Mouse (Mus musculus): ENCODE data around the gene Sema3e.

The Sema3e gene

GRCm38 (mm10) chr5:14025205-14026124 lies at the start of gene Sema3e:
TSS of gene Sema3e (plus strand) at chr5:14025276.
- DNase-seq (ENCODE audit: low read depth, low spot score), result peak; percentile 69

- DNase-seq (ENCODE audit: low read depth, low spot score), result no peak
These were observed 47.5 kb upstream of the Sema3e start for GRCm38 (mm10) chr5:13977576-13977975.

- no peak for DNase-seq (ENCODE audit: low read depth, low spot score)
These were observed 45.9 kb upstream of the Sema3e start for GRCm38 (mm10) chr5:13979156-13979555.

GRCm38 (mm10) chr5:13982417-13983054 lies 42.5 kb upstream of the Sema3e start:
- peak; percentile 25 for DNase-seq (ENCODE audit: low read depth, low spot score)

- no peak for DNase-seq (ENCODE audit: low read depth, low spot score)
These were observed 41.5 kb upstream of the Sema3e start for GRCm38 (mm10) chr5:13983608-13984007.

GRCm38 (mm10) chr5:13985669-13986068 lies 39.4 kb upstream of the Sema3e start:
- DNase-seq (ENCODE audit: low read depth, low spot score), result no peak

GRCm38 (mm10) chr5:13987123-13987522 lies 38.0 kb upstream of the Sema3e start:
- DNase-seq (ENCODE audit: low read depth, low spot score), result no peak

- DNase-seq (ENCODE audit: low read depth, low spot score), result no peak
These were observed 37.1 kb upstream of the Sema3e start for GRCm38 (mm10) chr5:13988023-13988422.

GRCm38 (mm10) chr5:13992734-13993396 lies 32.2 kb upstream of the Sema3e start:
- no peak for DNase-seq (ENCODE audit: low read depth, low spot score)

- no peak for DNase-seq (ENCODE audit: low read depth, low spot score)
These were observed 3.3 kb downstream of the Sema3e start for GRCm38 (mm10) chr5:14028341-14028740.

- no peak for DNase-seq (ENCODE audit: low read depth, low spot score)
These were observed 5.7 kb downstream of the Sema3e start for GRCm38 (mm10) chr5:14030796-14031195.

GRCm38 (mm10) chr5:14032056-14032455 lies 7.0 kb downstream of the Sema3e start:
- DNase-seq (ENCODE audit: low read depth, low spot score), result no peak

- DNase-seq (ENCODE audit: low read depth, low spot score), result no peak
These were observed 8.2 kb downstream of the Sema3e start for GRCm38 (mm10) chr5:14033302-14033701.

GRCm38 (mm10) chr5:14038813-14039496 lies 13.9 kb downstream of the Sema3e start:
- DNase-seq (ENCODE audit: low read depth, low spot score), result no peak

GRCm38 (mm10) chr5:14040208-14040607 lies 15.1 kb downstream of the Sema3e start:
- no peak for DNase-seq (ENCODE audit: low read depth, low spot score)

- no peak for DNase-seq (ENCODE audit: low read depth, low spot score)
These were observed 18.0 kb downstream of the Sema3e start for GRCm38 (mm10) chr5:14043116-14043515.

- no peak for DNase-seq (ENCODE audit: low read depth, low spot score)
These were observed 18.9 kb downstream of the Sema3e start for GRCm38 (mm10) chr5:14043983-14044382.

- no peak for DNase-seq (ENCODE audit: low read depth, low spot score)
These were observed 23.6 kb downstream of the Sema3e start for GRCm38 (mm10) chr5:14048660-14049059.

GRCm38 (mm10) chr5:14054472-14054871 lies 29.4 kb downstream of the Sema3e start:
- peak; percentile 39 for DNase-seq (ENCODE audit: low read depth, low spot score)

- peak; percentile 43 for DNase-seq (ENCODE audit: low read depth, low spot score)
These were observed 34.9 kb downstream of the Sema3e start for GRCm38 (mm10) chr5:14059895-14060553.

GRCm38 (mm10) chr5:14062918-14063481 lies 37.9 kb downstream of the Sema3e start:
- DNase-seq (ENCODE audit: low read depth, low spot score), result no peak
